Mouse (Mus musculus) liver, embryonic 15.5 days (tissue): ENCODE data around the gene Pigk. TPM values are rescaled to one million over a fixed set of nuclear protein-coding genes. Genes with fewer than 3 reads are reported as not detected.
A peak's percentile ranks its signal among the peaks of the same experiment; 100 is the strongest.

ENCODE experiments used
- ATAC-seq: fragments of 200-750 bp; cut with Nextera tagmentation; 2 replicates; pipeline ENCODE4 v1.8.0; 2017; ENCODE audit warnings: moderate number of reproducible peaks, mild to moderate bottlenecking, moderate library complexity; ENCODE audit not compliant: insufficient read depth
- H3K27ac ChIP-seq: fragments of 300-500 bp; sonication (generic); replicated peaks from 2 replicates; pipeline ENCODE4 v1.5.1; 2015; ENCODE audit warnings: mild to moderate bottlenecking, inconsistent platforms
- H3K27me3 ChIP-seq: fragments of 300-500 bp; sonication (generic); 2 replicates; pipeline ENCODE4 v1.6.1; 2015; ENCODE audit warnings: mild to moderate bottlenecking, inconsistent platforms
- H3K36me3 ChIP-seq: fragments of 300-500 bp; sonication (generic); replicated peaks from 2 replicates; pipeline ENCODE4 v1.6.1; 2015; ENCODE audit warnings: moderate library complexity, mild to moderate bottlenecking, inconsistent platforms
- H3K4me1 ChIP-seq: fragments of 300-500 bp; sonication (generic); replicated peaks from 2 replicates; pipeline ENCODE4 v1.6.1; 2015; ENCODE audit warnings: inconsistent platforms
- H3K4me2 ChIP-seq: fragments of 300-500 bp; sonication (generic); 2 replicates; pipeline ENCODE4 v1.6.1; 2015; ENCODE audit warnings: moderate library complexity, mild to moderate bottlenecking, inconsistent platforms
- H3K4me3 ChIP-seq: fragments of 300-500 bp; sonication (generic); replicated peaks from 2 replicates; pipeline ENCODE4 v1.5.1; 2015; ENCODE audit warnings: mild to moderate bottlenecking, inconsistent platforms
- H3K9ac ChIP-seq: fragments of 300-500 bp; sonication (generic); 2 replicates; pipeline ENCODE4 v1.6.1; 2015; ENCODE audit warnings: moderate library complexity, mild to moderate bottlenecking, inconsistent platforms
- H3K9me3 ChIP-seq: fragments of 300-500 bp; sonication (generic); replicated peaks from 2 replicates; pipeline ENCODE4 v1.6.1; 2016; ENCODE audit warnings: inconsistent platforms
- WGBS: fragments of 180-500 bp; shearing (Covaris S2); methylation state at CpG from one replicate; pipeline ENCODE4 v1.1.7; 2015; ENCODE audit warnings: mixed read lengths; ENCODE audit not compliant: insufficient replicate concordance; 5-methylcytosine and 5-hydroxymethylcytosine counted together
- polyA plus RNA-seq: library from polyadenylated mRNA; unstranded; fragments of >200 nt; fragmentation: Nextera tagmentation; extraction: Ambion mirVana; gene quantifications from 2 replicates; pipeline ENCODE4 v1.2.1, GENCODE M21; 2015

Pigk gene
- polyA plus RNA-seq, result 20.6 and 23.5 TPM in 2 replicates

GRCm38 (mm10) chr3:152713991-152714902, at the start of gene Pigk:
Gene Pigk, plus strand, starts transcription at chr3:152714100.
- H3K36me3 ChIP-seq, result 0 out of 2 replicates have a peak, but pooled peaks cover 2% of the 10 kb centered on the region
- peak within 1 kb of the TSS; percentile 77 for H3K9ac ChIP-seq
- no peaks in the 10 kb centered on the region for H3K9me3 ChIP-seq
- under 1% methylated on average over 48 of the region's 48 CpGs for WGBS
- H3K4me1 ChIP-seq, result peaks cover 14% of the 10 kb centered on the region
- peak within 1 kb of the TSS; percentile 75 for H3K4me2 ChIP-seq
- peak within 1 kb of the TSS; percentile 81 for H3K4me3 ChIP-seq
- no peaks in the 10 kb centered on the region; the same call in 1 of the 2 replicates for H3K27me3 ChIP-seq
- peak; percentile 84 for ATAC-seq
- H3K27ac ChIP-seq, result no peak within 1 kb of the TSS; the same call in 1 of the 2 replicates

GRCm38 (mm10) chr3:152666991-152667355, 46.9 kb upstream of the Pigk start:
- Histone ChIP-seq H3K9me3 (no peaks in the 10 kb centered on the region), H3K27me3 (peaks cover 64% of the 10 kb centered on the region), H3K9ac (no peak overlapping the region), H3K4me3 (0 out of 2 replicates have a peak overlapping the region, but pooled peaks have one; percentile 28), H3K4me1 (no peaks in the 10 kb centered on the region; the same call in 1 of the 2 replicates), H3K36me3 (no peaks in the 10 kb centered on the region), H3K4me2 (peak overlapping the region; percentile 50; the same call in 1 of the 2 replicates), H3K27ac (no peak overlapping the region)
- WGBS, result 2% methylated on average over 16 of the region's 16 CpGs
- no peak for ATAC-seq

DNA sequence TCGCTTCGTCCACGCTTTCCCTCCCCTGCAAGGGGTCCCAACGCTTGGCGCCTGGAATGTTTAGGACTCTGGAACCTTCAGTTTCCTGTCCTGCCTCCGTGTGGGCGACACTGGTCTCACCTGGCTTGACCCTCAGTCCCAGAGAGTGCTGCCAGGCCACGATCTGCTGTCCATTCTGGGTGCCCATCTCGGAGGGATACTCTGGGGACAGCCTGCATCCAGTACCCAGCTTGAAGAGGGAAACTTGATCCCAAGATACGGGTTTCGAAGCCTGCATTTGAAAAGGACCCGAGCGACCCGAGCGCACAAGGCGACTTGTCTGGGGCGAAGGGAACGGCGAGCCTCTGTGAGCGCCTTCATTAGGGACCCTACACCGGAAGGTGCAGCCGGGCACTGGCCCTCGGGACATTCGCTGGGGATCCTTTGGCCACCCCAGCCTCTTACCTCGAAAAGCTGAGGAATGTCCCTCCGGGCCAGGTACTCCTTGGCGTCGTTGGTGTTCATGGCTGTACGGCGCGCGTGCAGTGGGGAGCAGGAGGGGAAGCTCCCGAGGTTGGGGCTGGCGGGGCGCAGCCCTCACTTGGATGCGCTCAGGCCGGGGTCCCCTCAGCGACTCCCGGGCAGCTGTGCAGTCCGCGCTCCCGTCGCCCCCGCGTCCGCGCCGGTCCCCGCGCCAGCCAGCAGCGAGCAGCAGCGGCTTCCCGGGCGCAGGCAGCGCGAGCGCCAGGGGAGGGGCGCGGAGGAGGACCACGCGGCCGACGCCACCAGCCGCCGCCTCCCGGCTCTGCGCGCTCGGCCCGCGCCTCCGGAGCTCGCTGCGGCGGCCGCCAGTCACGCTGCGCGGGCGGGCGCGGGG, 46.3 kb upstream of the Pigk start:
- Histone ChIP-seq H3K4me2 (peak overlapping the region; percentile 50), H3K4me1 (no peaks in the 10 kb centered on the region; the same call in 1 of the 2 replicates), H3K36me3 (no peaks in the 10 kb centered on the region), H3K9ac (no peak overlapping the region), H3K4me3 (peak overlapping the region; percentile 28), H3K27me3 (peaks cover 64% of the 10 kb centered on the region), H3K27ac (no peak overlapping the region), H3K9me3 (no peaks in the 10 kb centered on the region)
- no peak for ATAC-seq
- WGBS, result 1% methylated on average over 80 of the region's 82 CpGs

DNA sequence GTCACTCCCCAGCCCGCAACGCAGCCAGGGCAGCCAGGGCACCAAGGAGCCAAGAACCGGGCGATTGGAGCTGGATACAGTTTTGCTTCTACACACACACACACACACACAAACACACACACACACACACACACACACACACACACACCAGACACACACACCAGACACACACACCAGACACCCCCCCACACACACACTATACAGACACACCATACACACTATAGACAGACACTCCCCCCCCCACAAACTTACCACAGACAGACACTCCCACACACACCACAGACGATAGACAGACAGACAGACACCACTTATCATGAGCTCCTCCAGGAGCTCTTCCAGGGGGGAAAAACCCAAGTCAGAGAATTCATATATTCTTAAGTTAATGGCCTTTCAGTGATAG, 45.7 kb upstream of the Pigk start, which contains the start of gene Ak5:
Gene Ak5 (minus strand): TSS at position 122 of the 400 bp plus-strand sequence.
- no peak within 1 kb of the TSS for H3K27ac ChIP-seq
- peaks cover 64% of the 10 kb centered on the region for H3K27me3 ChIP-seq
- no peak within 1 kb of the TSS for H3K9ac ChIP-seq
- under 1% methylated on average over 5 of the region's 5 CpGs for WGBS
- H3K4me2 ChIP-seq, result peak within 1 kb of the TSS; percentile 50
- H3K9me3 ChIP-seq, result no peaks in the 10 kb centered on the region
- H3K4me1 ChIP-seq, result no peaks in the 10 kb centered on the region; the same call in 1 of the 2 replicates
- peak within 1 kb of the TSS; percentile 28 for H3K4me3 ChIP-seq
- no peak for ATAC-seq
- H3K36me3 ChIP-seq, result no peaks in the 10 kb centered on the region

GRCm38 (mm10) chr3:152668793-152669192, 45.1 kb upstream of the Pigk start:
- H3K4me1 ChIP-seq, result no peaks in the 10 kb centered on the region; the same call in 1 of the 2 replicates
- no peak overlapping the region for H3K4me3 ChIP-seq
- WGBS, result 61% methylated on average over 2 of the region's 2 CpGs
- no peaks in the 10 kb centered on the region for H3K36me3 ChIP-seq
- no peak overlapping the region for H3K4me2 ChIP-seq
- no peak overlapping the region for H3K9ac ChIP-seq
- ATAC-seq, result no peak
- H3K9me3 ChIP-seq, result no peaks in the 10 kb centered on the region
- peaks cover 66% of the 10 kb centered on the region for H3K27me3 ChIP-seq
- H3K27ac ChIP-seq, result no peak overlapping the region

DNA sequence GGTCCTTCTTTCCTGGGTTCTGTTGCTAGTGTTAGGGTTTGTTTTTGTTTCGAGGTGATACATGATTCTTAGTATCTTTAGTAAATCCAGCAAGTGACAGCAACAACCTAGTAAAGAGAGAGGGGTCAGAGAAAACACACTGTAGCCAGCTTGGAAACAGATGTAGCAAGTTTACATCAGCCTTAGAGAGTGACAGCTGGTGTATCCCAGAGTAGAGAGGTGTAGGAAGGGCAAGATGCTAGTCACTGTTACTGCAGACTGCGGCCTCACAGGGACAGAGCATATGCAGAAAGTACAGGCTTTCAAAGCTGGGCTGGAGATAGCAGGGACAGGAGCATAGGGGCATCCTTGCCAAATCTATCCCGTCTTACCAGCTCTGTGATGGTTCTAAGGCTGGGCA, 44.1 kb upstream of the Pigk start:
- Histone ChIP-seq H3K4me1 (no peaks in the 10 kb centered on the region; the same call in 1 of the 2 replicates), H3K36me3 (no peaks in the 10 kb centered on the region), H3K4me2 (no peak overlapping the region), H3K9ac (no peak overlapping the region), H3K27me3 (peaks cover 60% of the 10 kb centered on the region), H3K4me3 (no peak overlapping the region), H3K27ac (no peak overlapping the region), H3K9me3 (no peaks in the 10 kb centered on the region)
- WGBS, result 41% methylated on average over 3 of the region's 3 CpGs
- ATAC-seq, result no peak

DNA sequence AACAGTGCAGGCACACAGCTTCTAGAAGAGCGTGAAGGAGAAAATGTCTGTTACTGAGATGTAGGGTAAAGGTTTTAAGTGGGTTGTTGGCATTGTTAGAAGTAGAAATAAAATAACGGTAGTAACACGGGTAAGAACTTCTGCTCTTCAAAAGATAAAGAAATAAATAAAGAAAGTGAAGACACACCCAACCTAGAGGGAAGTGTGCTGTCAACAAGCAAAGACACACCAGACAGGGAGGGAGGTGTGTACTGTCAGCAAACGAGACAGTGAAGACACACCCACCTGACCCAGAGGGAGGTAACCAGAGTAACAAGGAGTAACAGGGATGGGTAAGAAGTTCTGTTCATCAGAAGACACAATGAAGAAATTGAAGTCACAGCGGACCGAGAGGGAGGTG, 39.2 kb upstream of the Pigk start:
- H3K4me3 ChIP-seq, result no peak overlapping the region
- H3K27me3 ChIP-seq, result peaks cover 12% of the 10 kb centered on the region
- H3K4me1 ChIP-seq, result no peaks in the 10 kb centered on the region
- H3K9ac ChIP-seq, result no peak overlapping the region
- no peaks in the 10 kb centered on the region for H3K36me3 ChIP-seq
- no peak overlapping the region for H3K4me2 ChIP-seq
- no peak overlapping the region for H3K27ac ChIP-seq
- 34% methylated on average over 6 of the region's 6 CpGs for WGBS
- no peak for ATAC-seq
- no peaks in the 10 kb centered on the region for H3K9me3 ChIP-seq

GRCm38 (mm10) chr3:152688532-152688931, 25.4 kb upstream of the Pigk start:
- WGBS, result 68% methylated on average over 5 of the region's 5 CpGs
- ATAC-seq, result no peak
- H3K4me3 ChIP-seq, result no peak overlapping the region

DNA sequence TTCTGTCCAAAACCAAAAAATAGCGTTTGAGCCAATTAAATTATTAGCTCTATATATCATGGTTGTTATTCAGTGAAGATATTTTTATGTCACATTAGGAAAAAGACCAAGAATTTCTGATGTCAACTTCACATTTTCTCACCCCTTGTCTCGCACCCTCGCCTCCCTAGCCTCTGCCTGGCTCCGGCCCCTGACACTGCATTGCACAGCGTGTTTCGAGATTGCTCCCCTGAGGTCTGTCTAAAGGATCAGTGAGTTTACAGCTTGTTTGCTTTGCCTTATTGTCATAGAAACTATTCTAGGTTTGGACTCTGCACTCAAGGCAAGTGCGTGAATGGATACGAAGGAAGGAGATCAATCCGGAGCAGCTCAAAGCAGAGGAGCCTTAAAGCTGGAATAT, 24.8 kb upstream of the Pigk start:
- no peaks in the 10 kb centered on the region for H3K9me3 ChIP-seq
- H3K27me3 ChIP-seq, result no peaks in the 10 kb centered on the region
- H3K4me2 ChIP-seq, result no peak overlapping the region
- no peak overlapping the region for H3K27ac ChIP-seq
- H3K4me1 ChIP-seq, result no peaks in the 10 kb centered on the region
- no peaks in the 10 kb centered on the region for H3K36me3 ChIP-seq
- ATAC-seq, result no peak
- no peak overlapping the region for H3K9ac ChIP-seq
- whole genome bisulfite sequencing, result 71% methylated on average over 9 of the region's 9 CpGs
- H3K4me3 ChIP-seq, result no peak overlapping the region

More at GRCm38 (mm10) chr3:152688532-152688931, 25.4 kb upstream of the Pigk start:
- no peaks in the 10 kb centered on the region for H3K36me3 ChIP-seq
- no peaks in the 10 kb centered on the region for H3K9me3 ChIP-seq
- no peak overlapping the region for H3K27ac ChIP-seq
- H3K9ac ChIP-seq, result no peak overlapping the region
- H3K27me3 ChIP-seq, result no peaks in the 10 kb centered on the region
- H3K4me1 ChIP-seq, result no peaks in the 10 kb centered on the region
- no peak overlapping the region for H3K4me2 ChIP-seq

- H3K9ac ChIP-seq, result no peak overlapping the region
- H3K36me3 ChIP-seq, result no peaks in the 10 kb centered on the region
- H3K4me2 ChIP-seq, result no peak overlapping the region
- no peaks in the 10 kb centered on the region for H3K27me3 ChIP-seq
- no peaks in the 10 kb centered on the region for H3K9me3 ChIP-seq
- H3K4me1 ChIP-seq, result no peaks in the 10 kb centered on the region
- ATAC-seq, result no peak
- H3K27ac ChIP-seq, result no peak overlapping the region
- H3K4me3 ChIP-seq, result no peak overlapping the region
- 67% methylated on average over 3 of the region's 3 CpGs for WGBS
These were observed 18.9 kb upstream of the Pigk start for GRCm38 (mm10) chr3:152694950-152695349.

DNA sequence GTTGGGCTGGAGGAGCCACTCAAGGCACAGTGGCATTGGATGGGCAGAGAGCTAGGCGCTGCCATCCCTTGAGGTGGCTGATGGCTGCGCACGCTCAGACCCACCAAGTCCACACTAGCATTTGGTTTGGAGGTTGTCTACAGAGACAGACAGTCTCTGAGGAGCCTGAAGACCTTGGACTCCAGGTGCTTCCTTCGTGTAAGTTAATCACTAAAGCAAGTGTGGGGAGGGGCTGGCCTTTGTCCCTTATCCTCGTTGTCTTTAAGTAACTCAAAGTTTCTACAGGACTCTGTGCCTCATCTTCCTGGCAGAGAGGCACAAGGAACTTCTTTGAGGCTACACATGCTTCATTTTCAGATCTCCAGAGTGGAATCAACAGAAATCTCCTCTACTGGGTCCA, 15.9 kb upstream of the Pigk start:
- Histone ChIP-seq H3K36me3 (no peaks in the 10 kb centered on the region), H3K9me3 (no peaks in the 10 kb centered on the region), H3K4me2 (no peak overlapping the region), H3K27me3 (no peaks in the 10 kb centered on the region), H3K27ac (no peak overlapping the region), H3K9ac (no peak overlapping the region), H3K4me1 (no peaks in the 10 kb centered on the region), H3K4me3 (no peak overlapping the region)
- 70% methylated on average over 5 of the region's 5 CpGs for WGBS
- ATAC-seq, result no peak
